Mouse (Mus musculus): Measurements from ENCODE around the gene Bbx.

DNA sequence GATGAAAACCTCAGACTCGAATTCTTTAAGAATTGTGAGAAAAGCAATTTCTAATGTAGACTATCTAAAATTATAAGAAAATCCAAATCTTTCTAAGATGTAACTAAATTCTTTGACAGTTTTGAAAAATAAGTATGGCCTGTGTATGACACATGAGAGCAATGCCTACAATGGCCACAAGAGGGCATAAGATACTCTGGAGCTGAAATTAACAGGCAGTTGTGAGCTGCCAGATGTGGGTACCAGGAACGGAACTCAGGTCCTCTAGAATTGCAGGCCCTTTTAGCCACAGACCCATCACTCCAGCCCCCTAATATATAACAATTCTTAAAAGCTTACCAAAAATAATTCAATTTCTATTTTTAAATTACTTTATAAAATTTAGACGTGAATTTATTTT lies 57.6 kb downstream of the Bbx start:
- TF ChIP-seq CTCF (IDR thresholded peaks at IDR 0.05; ENCODE audit: low read depth, low read length) (0 out of 2 replicates have a peak, but pooled peaks have one; percentile 25), GATA1 (IDR thresholded peaks at IDR 0.05; ENCODE audit: borderline replicate concordance, low read length) (no peak), POLR2AphosphoS5 (IDR thresholded peaks at IDR 0.05; ENCODE audit: insufficient replicate concordance, low read depth, low read length) (no peak), GATA2 (IDR thresholded peaks at IDR 0.05; ENCODE audit: borderline replicate concordance, low read depth, low read length) (no peak)
